Mouse (Mus musculus): ENCODE results near the gene Calr. TPM values are rescaled to one million over a fixed set of nuclear protein-coding genes. Genes with fewer than 3 reads are reported as not detected.
A peak's percentile ranks its signal among the peaks of the same experiment; 100 is the strongest.

The Calr gene
- total and polyA plus RNA-seq, 3 experiments = 567 to 1,110 TPM; not detected in 1

DNA sequence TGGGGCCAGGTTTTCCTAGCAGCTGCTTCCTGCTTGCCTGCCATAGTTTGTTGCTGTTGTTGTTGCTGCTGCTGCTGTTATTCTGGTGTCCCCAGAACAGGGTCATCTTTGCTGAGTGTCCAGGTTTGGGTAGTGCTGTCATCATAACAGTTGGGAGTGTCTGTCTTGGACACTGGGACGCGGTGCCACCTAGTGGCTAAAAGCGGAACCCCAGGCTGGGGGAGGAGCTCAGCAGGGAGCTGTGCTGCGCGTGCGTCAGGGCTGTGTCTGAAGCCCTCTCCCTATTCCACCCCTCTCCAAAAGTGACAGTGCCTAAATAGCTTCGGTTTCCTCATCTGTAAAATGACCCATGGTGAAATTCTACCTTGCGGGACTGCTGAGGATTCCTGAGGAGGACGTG, 31.2 kb downstream of the Calr start (continued):
- TF ChIP-seq RAD21 (IDR thresholded peaks at IDR 0.05; ENCODE audit: low read depth, low read length) (peak; percentile 77), JUND (IDR thresholded peaks at IDR 0.05; ENCODE audit: low read depth, low read length) (no peak), CHD1 (IDR thresholded peaks at IDR 0.05; ENCODE audit: low read depth, low read length) (no peak), CHD2 (IDR thresholded peaks at IDR 0.05; ENCODE audit: low read length) (no peak), TCF12 (IDR thresholded peaks at IDR 0.05; ENCODE audit: low read depth, low read length) (no peak), MXI1 (IDR thresholded peaks at IDR 0.05; ENCODE audit: low read depth, low read length) (no peak)

DNA sequence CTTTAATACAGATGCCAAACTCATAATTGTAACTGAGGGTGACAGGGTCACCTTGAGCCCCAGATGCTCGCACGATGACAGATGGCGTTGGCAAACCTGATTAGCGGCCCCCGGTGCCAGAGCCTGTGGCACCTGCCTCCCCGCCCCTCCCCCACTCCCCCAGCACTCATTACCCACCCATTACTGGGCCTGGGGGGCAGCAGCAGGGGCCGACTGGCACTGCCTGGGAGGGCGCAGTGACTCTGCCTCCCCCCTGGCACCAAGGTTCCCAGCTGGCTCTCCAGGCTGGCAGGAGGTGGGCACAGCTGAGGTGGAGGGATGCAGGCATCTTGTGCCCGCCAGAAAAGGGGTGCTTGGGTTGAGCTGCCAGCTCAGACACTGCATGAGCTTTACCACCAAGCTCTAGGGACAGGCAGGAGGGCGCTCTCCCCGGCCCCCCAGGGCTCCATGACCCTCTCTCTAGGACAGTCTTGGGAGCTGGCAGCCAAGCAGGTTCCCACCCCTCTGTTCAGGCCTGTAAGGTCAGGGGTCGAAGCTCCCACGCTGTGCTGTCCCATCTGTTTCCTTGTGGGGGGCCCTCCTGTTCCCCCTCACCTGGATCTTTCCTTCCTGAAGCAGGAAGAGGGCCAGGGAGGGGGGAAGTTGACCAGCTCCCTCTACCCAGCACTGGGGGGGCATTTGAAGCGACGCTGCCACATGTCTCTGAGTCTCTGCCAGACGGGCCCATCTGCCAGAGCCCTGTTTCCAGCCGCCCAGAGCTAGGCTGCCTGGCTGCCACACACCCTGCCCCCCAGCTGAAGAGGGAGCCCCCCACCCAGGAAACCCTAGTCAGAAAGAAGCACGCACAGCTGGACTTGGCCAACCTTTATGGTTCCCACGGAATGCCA, 31.9 kb downstream of the Calr start:
- Histone ChIP-seq H3K79me2 (ENCODE audit: control insufficient read depth, insufficient read depth, low read length, poor library complexity) (no peaks in the 10 kb centered on the region), H3K9me3 (replicated peaks; ENCODE audit: insufficient read depth, low read length) (no peaks in the 10 kb centered on the region), H3K27me3 (ENCODE audit: control insufficient read depth in 1 of 2, insufficient read depth in 2 of 2, low read length in 2 of 2) (no peaks in the 10 kb centered on the region), H3K36me3 (ENCODE audit: control insufficient read depth in 1 of 2, insufficient read depth in 2 of 2, low read length in 2 of 2) (peaks cover 0 to 2% of the 10 kb centered on the region in 2 experiments; a peak in 1 of 4 replicates), H3K27ac (ENCODE audit: control insufficient read depth, low read depth, low read length) (no peak overlapping the region), H3K4me3 (ENCODE audit: control insufficient read depth in 1 of 2, insufficient read depth in 1 of 2, low read depth in 2 of 2, low read length in 2 of 2) (no peak overlapping the region), H3K4me1 (ENCODE audit: control insufficient read depth in 1 of 2, insufficient read depth in 2 of 2, low read length in 2 of 2) (peaks cover 0 to 5% of the 10 kb centered on the region in 2 experiments; a peak in 3 of 4 replicates), H3K9ac (ENCODE audit: control insufficient read depth, low read depth, low read length, poor library complexity, severe bottlenecking) (no peak overlapping the region)
- TF ChIP-seq MAX (IDR thresholded peaks at IDR 0.05; ENCODE audit: low read length) (no peak), ZNF384 (IDR thresholded peaks at IDR 0.05; ENCODE audit: low read depth, low read length) (no peak), KAT2A (conservative IDR thresholded peaks at IDR 0.05; ENCODE audit: low read depth, low read length) (no peak), HCFC1 (IDR thresholded peaks at IDR 0.05; ENCODE audit: low read depth, low read length) (no peak), NELFE (IDR thresholded peaks at IDR 0.05; ENCODE audit: low read depth, low read length) (no peak), ZC3H11A (IDR thresholded peaks at IDR 0.05; ENCODE audit: low read depth, low read length) (no peak), E2F4 (IDR thresholded peaks at IDR 0.05; ENCODE audit: borderline replicate concordance, low read depth, low read length) (no peak), POLR2A (IDR thresholded peaks at IDR 0.05; ENCODE audit: control insufficient read depth in 1 of 2, insufficient read depth in 1 of 2, low read depth in 1 of 2, low read length in 2 of 2, poor library complexity in 1 of 2) (no peak), POLR2AphosphoS2 (IDR thresholded peaks at IDR 0.05; ENCODE audit: low read length) (no peak), MYC (IDR thresholded peaks at IDR 0.05; ENCODE audit: low read depth, low read length) (no peak)
- DNase-seq (ENCODE audit: low read depth, low spot score) = no peak

DNA sequence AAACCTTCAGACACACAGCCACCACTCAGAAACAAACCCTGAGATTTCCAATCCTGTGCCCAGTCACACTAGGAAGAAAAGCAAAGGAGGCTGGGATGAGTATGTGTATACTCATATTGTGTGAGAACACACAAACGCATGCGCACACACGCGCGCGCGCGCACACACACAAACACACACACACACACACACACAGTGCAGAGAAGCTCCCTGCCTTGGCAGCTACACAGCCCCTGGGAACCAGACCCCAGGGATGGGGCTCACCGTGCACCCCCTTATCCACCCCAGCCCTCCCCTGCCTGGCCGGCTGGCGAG, 32.5 kb downstream of the Calr start:
- no peaks in the 10 kb centered on the region for H3K27me3 ChIP-seq (ENCODE audit: control insufficient read depth in 1 of 2, insufficient read depth in 2 of 2, low read length in 2 of 2)
- H3K4me3 ChIP-seq (ENCODE audit: control insufficient read depth in 1 of 2, insufficient read depth in 1 of 2, low read depth in 2 of 2, low read length in 2 of 2) = no peak overlapping the region
- no peak for TF ChIP-seq ZMIZ1 (IDR thresholded peaks at IDR 0.05; ENCODE audit: low read depth, low read length)
- H3K4me1 ChIP-seq (ENCODE audit: control insufficient read depth in 1 of 2, insufficient read depth in 2 of 2, low read length in 2 of 2) = peaks cover 0 to 5% of the 10 kb centered on the region in 2 experiments; a peak in 3 of 4 replicates
- DNase-seq (ENCODE audit: low read depth, low spot score) = no peak
- peaks cover 0 to 2% of the 10 kb centered on the region in 2 experiments; a peak in 1 of 4 replicates for H3K36me3 ChIP-seq (ENCODE audit: control insufficient read depth in 1 of 2, insufficient read depth in 2 of 2, low read length in 2 of 2)
- no peaks in the 10 kb centered on the region for H3K79me2 ChIP-seq (ENCODE audit: control insufficient read depth, insufficient read depth, low read length, poor library complexity)
- H3K9me3 ChIP-seq (replicated peaks; ENCODE audit: insufficient read depth, low read length) = no peaks in the 10 kb centered on the region
- H3K9ac ChIP-seq (ENCODE audit: control insufficient read depth, low read depth, low read length, poor library complexity, severe bottlenecking) = no peak overlapping the region
- no peak overlapping the region for H3K27ac ChIP-seq (ENCODE audit: control insufficient read depth, low read depth, low read length)
